Mouse (Mus musculus): ENCODE data around the gene Ubash3a. TPM values are rescaled to one million over a fixed set of nuclear protein-coding genes. Genes with fewer than 3 reads are reported as not detected.

Gene Ubash3a
- total and polyA plus RNA-seq, 3 experiments: 0.29 to 0.36 TPM; not detected in 1

DNA sequence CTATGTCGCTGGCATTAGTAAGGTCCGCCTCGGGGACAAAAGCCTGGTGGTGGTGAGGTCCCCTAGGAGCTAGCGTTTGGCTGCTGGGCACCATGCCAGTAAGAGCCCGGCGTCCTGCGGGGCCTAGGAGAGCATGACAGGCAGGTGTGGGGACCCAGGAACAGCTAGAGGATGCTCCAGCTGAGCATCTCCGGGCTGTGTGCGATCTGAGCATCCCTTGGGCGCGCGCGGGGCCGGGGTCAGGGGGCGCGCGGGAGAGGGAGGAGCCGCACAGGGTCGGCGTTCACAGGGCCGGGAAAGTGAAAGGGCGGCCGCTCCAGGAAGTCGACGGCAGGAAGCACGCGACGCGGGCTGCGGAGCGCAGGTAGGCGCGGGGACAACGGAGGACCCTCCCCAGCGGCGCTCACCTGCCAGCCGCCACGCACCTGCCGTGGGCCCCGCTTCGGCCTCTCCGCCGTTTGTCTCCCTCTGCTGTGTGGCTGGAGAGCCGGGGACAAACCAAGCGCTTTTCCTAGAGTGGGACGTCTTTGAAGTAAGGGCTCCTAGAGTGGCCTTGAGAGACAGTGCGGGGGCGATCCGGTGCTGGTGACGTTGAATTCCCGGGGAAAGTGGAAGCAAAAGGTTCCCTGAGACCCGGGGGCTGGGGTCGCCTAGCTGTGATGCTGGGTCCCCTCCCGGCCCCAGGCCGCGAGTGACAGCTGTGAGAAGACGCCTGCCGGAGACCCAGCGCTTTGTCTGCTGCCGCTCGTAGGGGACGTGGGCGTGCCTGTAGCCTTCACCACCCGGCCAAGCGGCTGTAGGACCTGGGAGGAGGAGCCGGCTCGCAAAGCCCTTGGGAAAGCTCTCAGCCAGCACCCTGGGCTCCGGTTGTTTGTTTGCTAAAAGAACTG, 88.5 kb downstream of the Ubash3a start:
- Histone ChIP-seq H3K4me1 (ENCODE audit: control insufficient read depth, insufficient read depth, low read length) (no peaks in the 10 kb centered on the region), H3K36me3 (ENCODE audit: control insufficient read depth, insufficient read depth, low read length) (no peaks in the 10 kb centered on the region), H3K4me3 (peak overlapping the region; percentile 62), H3K79me2 (replicated peaks; ENCODE audit: control insufficient read depth, insufficient read depth, low read length) (no peaks in the 10 kb centered on the region; the same call in 1 of the 2 replicates), H3K9ac (ENCODE audit: low read depth, low read length) (peak overlapping the region; percentile 77), H3K27ac (peak overlapping the region; percentile 53), H3K27me3 (ENCODE audit: control insufficient read depth, insufficient read depth, low read length) (no peaks in the 10 kb centered on the region)
- intact Hi-C loops (cut with DNase I): loop anchor here (2.0 kb wide), 2 partner anchors 15 to 41 kb away; no protein-coding TSS in a partner anchor
- peak; percentile 85 to 89 for DNase-seq
- TF ChIP-seq EP300 (IDR thresholded peaks at IDR 0.05; ENCODE audit: insufficient read depth, low read depth, low read length) (no peak), POLR2A (IDR thresholded peaks at IDR 0.05; ENCODE audit: insufficient read depth, low read depth, low read length) (0 out of 2 replicates have a peak, but pooled peaks have one; percentile 15), CTCF (IDR thresholded peaks at IDR 0.05) (peak; percentile 40)
- WGBS: 1% methylated on average over 67 of the region's 68 CpGs

Other genes starting within 250 kb of the Ubash3a start
- 1 to 10 TPM; 7.0 to 7.2 TPM for gene Abcg1, start 150.2 kb upstream of the Ubash3a start, total RNA-seq (2021)
- gene Abcg1, start 150.2 kb upstream of the Ubash3a start, polyA plus RNA-seq (2012; rRNA removed): 2.9 and 3.0 TPM in 2 replicates
- not detected for gene Tff3, start 78.2 kb upstream of the Ubash3a start, total RNA-seq (2021)
- 0.39 TPM in 1 of 2 replicates, not detected in the other for gene Tff3, start 78.2 kb upstream of the Ubash3a start, polyA plus RNA-seq (2012; rRNA removed)
- not detected for gene Tff2, start 63.6 kb upstream of the Ubash3a start, total RNA-seq (2021)
- gene Tff2, start 63.6 kb upstream of the Ubash3a start, polyA plus RNA-seq (2012; rRNA removed): 2.4 TPM in 1 of 2 replicates, not detected in the other
- gene Tff1, start 42.6 kb upstream of the Ubash3a start, total RNA-seq (2021): not detected
- gene Tff1, start 42.6 kb upstream of the Ubash3a start, polyA plus RNA-seq (2012; rRNA removed): not detected in 2 replicates
- gene Tmprss3, start 8.9 kb upstream of the Ubash3a start, total RNA-seq (2021): not detected
- gene Tmprss3, start 8.9 kb upstream of the Ubash3a start, polyA plus RNA-seq (2012; rRNA removed): not detected in 2 replicates
- gene Rsph1, start 69.5 kb downstream of the Ubash3a start, total RNA-seq (2021): 1 to 10 TPM in 1 of 2 experiments, under 1 TPM in 1; 0.81 to 1.2 TPM
- 0.32 and 1.2 TPM in 2 replicates for gene Rsph1, start 69.5 kb downstream of the Ubash3a start, polyA plus RNA-seq (2012; rRNA removed)
- 1 to 10 TPM; 7.3 to 9.1 TPM for gene Slc37a1, start 78.9 kb downstream of the Ubash3a start, total RNA-seq (2021)
- 18.7 and 19.7 TPM in 2 replicates for gene Slc37a1, start 78.9 kb downstream of the Ubash3a start, polyA plus RNA-seq (2012; rRNA removed)
- gene Pde9a, start 178.3 kb downstream of the Ubash3a start, total RNA-seq (2021): 1 to 10 TPM; 3.2 to 4.0 TPM
- 10.4 and 12.1 TPM in 2 replicates for gene Pde9a, start 178.3 kb downstream of the Ubash3a start, polyA plus RNA-seq (2012; rRNA removed)

All from heart, adult 2 months (tissue).